Mouse (Mus musculus) cortical plate, adult 2 months (tissue): ENCODE measurements around the gene Pbx4. TPM values are rescaled to one million over a fixed set of nuclear protein-coding genes. Genes with fewer than 3 reads are reported as not detected.
A peak's percentile ranks its signal among the peaks of the same experiment; 100 is the strongest.

Experiments used
- H3K27ac ChIP-seq: fragments of 200-500 bp; 2 replicates; pipeline ENCODE4 v1.5.1; 2012; ENCODE audit warnings: low read length, control low read depth, inconsistent platforms; ENCODE audit not compliant: insufficient read depth
- H3K4me1 ChIP-seq: fragments of 200-500 bp; 2 replicates; pipeline ENCODE4 v1.6.1; 2011; ENCODE audit warnings: low read length; ENCODE audit not compliant: control insufficient read depth, insufficient read depth
- H3K4me3 ChIP-seq: fragments of 200-500 bp; 2 replicates; pipeline ENCODE4 v1.5.1; 2011; ENCODE audit warnings: mild to moderate bottlenecking, low read length, control low read depth; ENCODE audit not compliant: insufficient read depth
- CTCF ChIP-seq: fragments of 200-500 bp; IDR thresholded peaks from 2 replicates; pipeline ENCODE4 v1.5.1; 2011; ENCODE audit warnings: mild to moderate bottlenecking, control low read depth, low read length; ENCODE audit not compliant: insufficient read depth; ENCODE audit errors: extremely low read depth
- POLR2A ChIP-seq: fragments of 200-500 bp; IDR thresholded peaks from 2 replicates; pipeline ENCODE4 v1.6.1; 2011; ENCODE audit warnings: mild to moderate bottlenecking, low read length, control low read depth; ENCODE audit not compliant: insufficient read depth; ENCODE audit errors: extremely low read depth
- polyA plus RNA-seq: library from polyadenylated mRNA; depleted of rRNA; stranded (reverse); fragments of >200 nt; gene quantifications from 2 replicates; pipeline ENCODE4 v1.2.3, GENCODE M21; 2012

Gene Pbx4
- polyA plus RNA-seq, 1 experiment: 35.4 TPM

DNA sequence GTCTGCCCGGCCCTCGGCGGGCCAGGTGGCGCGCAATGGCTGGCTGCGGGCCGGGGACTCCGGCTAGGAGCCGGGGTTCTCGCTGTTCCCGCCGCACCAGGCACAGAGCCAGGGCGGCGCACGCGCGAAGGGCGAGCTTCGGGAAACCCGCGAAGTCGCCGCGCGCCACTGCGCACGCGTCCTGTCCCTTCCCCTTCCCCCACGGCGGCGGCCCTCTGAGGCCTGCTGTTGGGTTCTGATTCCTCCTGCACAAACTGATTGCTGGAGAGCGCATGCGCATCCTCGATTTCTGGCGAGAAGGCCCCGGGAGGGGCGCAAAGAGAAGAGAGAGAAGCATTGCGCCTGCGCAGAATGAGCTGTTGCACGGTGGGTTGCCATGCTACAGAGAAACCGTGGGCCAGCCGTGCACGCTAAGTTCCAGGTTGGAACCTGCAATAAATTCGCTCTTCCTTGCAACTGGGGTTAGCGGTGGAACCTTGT, 70.8 kb downstream of the Pbx4 start:
- H3K4me1 ChIP-seq: peaks cover 8% of the 10 kb centered on the region
- no peak for TF ChIP-seq CTCF
- TF ChIP-seq POLR2A: peak; percentile 65; the same call in 1 of the 2 replicates
- H3K27ac ChIP-seq: peak overlapping the region; percentile 70
- peak overlapping the region; percentile 45 for H3K4me3 ChIP-seq

DNA sequence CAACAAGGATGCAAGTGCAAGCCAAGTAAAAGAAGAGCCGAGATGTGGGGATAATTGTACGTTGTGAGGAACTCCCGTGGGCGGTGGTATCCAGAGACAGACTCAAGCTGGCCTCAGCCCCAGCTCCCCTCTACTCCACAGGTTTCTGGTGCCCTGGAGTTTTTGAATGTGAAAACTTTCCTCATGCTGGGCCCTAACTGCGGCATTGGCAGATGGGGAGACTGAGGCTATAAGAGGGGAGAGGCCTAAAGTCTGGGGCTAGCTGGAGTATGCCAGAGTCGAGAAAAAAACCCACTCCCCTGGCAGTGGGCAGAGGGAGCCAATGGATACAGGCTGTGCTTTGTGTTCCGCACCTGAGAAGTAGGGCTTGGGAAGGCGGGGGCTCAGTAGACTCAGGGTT, 71.8 kb downstream of the Pbx4 start:
- TF ChIP-seq POLR2A (no peak), CTCF (no peak)
- no peak overlapping the region for H3K4me3 ChIP-seq
- H3K27ac ChIP-seq: no peak overlapping the region
- peaks cover 8% of the 10 kb centered on the region for H3K4me1 ChIP-seq

DNA sequence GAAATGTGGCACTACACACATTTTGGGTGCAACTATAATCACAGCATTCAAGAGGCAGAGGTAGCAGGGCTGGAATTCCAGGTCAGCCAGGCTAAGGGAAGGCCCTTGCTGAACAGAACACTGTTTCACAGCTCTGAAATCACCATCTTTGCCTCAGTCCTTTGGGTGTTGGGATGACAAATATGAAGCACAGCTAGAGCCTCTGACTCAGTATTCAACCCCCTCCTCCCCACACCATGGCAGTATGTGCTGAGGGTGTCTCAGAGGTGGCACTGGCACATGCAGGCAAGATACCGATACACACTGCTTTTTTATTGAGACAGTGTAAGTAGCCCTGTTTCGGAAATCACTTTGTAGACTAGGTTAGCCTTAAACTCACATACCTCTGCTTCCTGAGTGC, 74.0 kb downstream of the Pbx4 start:
- no peak overlapping the region for H3K27ac ChIP-seq
- peaks cover 3% of the 10 kb centered on the region; the same call in 1 of the 2 replicates for H3K4me1 ChIP-seq
- no peak for TF ChIP-seq CTCF
- TF ChIP-seq POLR2A: no peak
- no peak overlapping the region for H3K4me3 ChIP-seq

DNA sequence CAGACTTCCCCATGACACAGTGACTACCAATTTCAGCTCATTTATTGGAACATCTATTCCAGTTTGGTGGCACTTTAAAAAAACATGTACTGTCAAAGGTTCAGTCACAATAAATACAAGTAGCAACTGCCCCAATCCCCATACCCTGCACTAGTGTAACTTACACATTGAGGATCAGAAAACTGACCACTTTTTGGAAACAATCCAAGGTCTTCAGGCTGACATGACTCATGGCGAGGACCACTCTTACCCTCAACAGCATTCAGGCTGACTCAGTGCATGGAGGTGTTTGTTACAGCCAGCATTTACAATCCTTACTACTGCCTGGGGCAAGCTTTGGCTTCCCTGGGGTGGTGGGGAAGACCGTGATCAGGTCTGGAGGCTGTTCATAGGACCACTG, 74.8 kb downstream of the Pbx4 start:
- Histone ChIP-seq H3K27ac (no peak overlapping the region), H3K4me3 (no peak overlapping the region), H3K4me1 (peaks cover 3% of the 10 kb centered on the region; the same call in 1 of the 2 replicates)
- TF ChIP-seq POLR2A (no peak), CTCF (no peak)

DNA sequence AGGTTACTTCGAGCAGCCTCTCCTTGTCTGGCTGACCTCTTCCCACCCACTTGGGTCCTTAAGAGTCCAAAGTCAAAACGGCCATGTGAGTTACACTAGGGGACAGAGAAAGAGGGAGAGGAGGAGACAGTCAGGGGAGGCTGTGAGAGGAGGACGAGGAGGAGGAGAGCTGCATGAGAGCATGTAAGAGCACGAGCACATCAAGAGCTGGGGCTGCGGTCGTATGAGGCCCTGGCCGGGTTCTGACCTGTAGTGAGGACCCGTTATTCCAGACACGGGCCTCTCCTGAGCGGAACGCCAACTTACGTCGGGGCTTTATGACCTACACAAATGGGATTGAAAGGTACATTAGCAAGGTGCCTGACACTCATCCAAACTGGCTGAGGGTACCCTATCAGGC, 79.6 kb downstream of the Pbx4 start:
- Histone ChIP-seq H3K4me1 (no peaks in the 10 kb centered on the region), H3K4me3 (no peak overlapping the region), H3K27ac (no peak overlapping the region)
- no peak for TF ChIP-seq POLR2A
- TF ChIP-seq CTCF: no peak

DNA sequence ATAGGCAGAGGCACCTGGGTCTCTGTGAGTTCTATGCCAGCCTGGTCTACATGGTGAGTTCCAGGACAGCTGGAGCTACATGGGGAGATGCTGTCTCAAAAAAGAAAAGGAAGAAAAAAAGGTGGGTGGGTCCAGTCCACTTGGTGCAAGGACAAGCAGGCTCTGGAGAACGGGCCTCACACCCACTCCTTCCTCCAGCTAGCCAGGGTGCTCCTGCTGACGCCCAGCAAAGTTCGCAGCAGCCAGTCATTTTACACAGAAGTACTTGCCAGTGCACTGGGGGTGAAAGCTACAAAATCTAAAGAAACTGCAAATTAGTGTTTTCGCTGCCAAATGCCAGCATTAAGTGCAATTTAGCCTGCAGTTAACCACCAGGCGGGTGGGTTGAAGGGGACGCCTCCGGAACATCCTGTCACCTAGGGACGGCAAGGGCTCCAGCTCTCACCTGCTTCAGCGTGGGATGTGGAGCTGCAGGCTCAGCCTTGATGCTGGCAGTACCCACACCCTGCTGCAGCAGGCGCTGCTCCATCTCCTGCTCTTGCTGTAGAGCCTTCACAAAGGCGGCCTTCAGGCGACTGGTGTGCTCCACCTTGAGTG, 80.3 kb downstream of the Pbx4 start:
- no peaks in the 10 kb centered on the region for H3K4me1 ChIP-seq
- TF ChIP-seq CTCF (peak; percentile 25; the same call in 1 of the 2 replicates), POLR2A (no peak)
- no peak overlapping the region for H3K4me3 ChIP-seq
- H3K27ac ChIP-seq: no peak overlapping the region

DNA sequence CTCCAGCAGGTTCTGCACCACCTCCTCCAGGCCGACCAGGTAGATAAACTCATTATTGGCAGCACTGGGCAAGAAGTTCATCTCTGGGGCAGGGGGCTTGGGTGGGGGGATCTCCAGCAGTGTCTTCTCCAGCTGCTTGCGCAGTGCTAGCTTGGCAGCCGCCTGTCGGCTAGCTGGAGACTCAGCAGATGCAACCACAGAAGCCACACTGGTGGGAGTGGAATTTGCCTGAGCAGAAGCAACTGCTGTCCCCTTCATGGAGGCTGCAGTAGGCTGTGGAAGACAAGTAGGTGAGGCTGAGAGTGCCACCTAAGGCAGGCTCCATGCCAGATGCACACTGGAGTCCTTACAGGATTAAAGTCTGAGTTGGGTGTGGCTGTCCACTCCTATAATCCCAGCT, 82.2 kb downstream of the Pbx4 start:
- H3K27ac ChIP-seq: no peak overlapping the region
- H3K4me1 ChIP-seq: no peaks in the 10 kb centered on the region
- TF ChIP-seq POLR2A (no peak), CTCF (no peak)
- H3K4me3 ChIP-seq: no peak overlapping the region

DNA sequence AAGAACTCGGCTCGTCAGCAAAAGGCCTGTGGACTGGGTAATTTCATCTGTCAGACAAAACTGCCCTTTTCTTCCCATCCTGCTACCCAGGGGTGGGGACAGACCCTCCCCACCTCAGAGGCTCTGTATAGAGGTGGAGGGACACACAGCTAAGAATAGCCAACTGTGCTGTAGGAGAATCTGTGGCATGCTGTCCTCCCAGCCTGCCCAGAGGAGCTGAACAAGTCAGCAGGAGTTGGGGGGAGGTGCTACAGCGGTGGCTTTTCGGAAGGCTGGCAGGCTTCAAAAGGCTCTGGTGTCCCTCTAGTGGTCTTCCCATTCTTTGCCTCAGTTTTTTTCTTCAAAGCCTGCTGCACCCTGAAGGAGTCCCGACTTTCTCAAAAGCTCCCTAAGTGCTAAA, 83.5 kb downstream of the Pbx4 start:
- TF ChIP-seq POLR2A: no peak
- peak; percentile 51 for TF ChIP-seq CTCF
- H3K4me1 ChIP-seq: no peaks in the 10 kb centered on the region
- no peak overlapping the region for H3K4me3 ChIP-seq
- no peak overlapping the region for H3K27ac ChIP-seq

DNA sequence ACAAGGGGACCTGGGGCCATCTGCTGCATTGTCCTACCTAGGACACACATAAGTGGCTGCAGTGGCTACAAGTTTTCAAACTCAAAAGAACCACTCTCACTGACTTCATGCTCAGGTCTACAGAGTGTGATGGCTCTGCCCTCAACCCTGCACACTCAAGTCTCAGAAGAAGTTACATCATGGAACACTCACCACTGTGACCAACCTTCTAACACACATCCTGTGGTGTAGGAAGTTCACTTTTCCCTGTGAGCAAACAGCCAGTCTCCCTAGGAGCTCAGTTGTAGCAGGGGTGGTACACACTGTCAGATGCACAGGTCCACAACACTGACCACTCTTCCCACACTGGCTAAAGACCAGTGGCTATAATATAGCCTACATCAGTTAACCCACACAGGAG, 86.2 kb downstream of the Pbx4 start:
- Histone ChIP-seq H3K4me3 (no peak overlapping the region), H3K4me1 (no peaks in the 10 kb centered on the region), H3K27ac (no peak overlapping the region)
- no peak for TF ChIP-seq CTCF
- TF ChIP-seq POLR2A: no peak

DNA sequence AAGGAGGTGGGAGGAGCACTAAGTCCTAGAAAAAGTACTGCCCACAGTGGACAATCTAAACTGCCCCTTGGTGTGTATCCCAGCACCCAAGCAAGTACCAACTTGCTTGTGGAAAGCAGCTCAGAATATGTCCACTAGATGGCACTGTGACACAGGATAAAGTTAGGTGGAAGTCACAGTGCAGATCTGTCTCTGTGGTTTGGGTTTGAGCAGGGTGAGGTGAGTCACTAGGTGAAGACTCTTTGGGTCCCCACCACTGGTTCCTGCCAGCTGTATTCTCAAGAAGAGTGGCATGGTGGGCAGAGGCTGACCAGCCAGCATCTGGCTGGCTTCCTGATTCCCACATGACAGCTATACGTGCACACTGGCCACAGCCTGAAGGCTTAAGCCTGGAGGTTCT, 86.7 kb downstream of the Pbx4 start:
- Histone ChIP-seq H3K4me3 (no peak overlapping the region), H3K27ac (no peak overlapping the region), H3K4me1 (no peaks in the 10 kb centered on the region)
- TF ChIP-seq CTCF (peak; percentile 88), POLR2A (no peak)
